Mouse (Mus musculus): ENCODE results near the gene Tmem40. TPM values are rescaled to one million over a fixed set of nuclear protein-coding genes. Genes with fewer than 3 reads are reported as not detected.

Tmem40 gene
- total RNA-seq, 2 experiments from 2014 or later = 1.7 to 10.6 TPM

DNA sequence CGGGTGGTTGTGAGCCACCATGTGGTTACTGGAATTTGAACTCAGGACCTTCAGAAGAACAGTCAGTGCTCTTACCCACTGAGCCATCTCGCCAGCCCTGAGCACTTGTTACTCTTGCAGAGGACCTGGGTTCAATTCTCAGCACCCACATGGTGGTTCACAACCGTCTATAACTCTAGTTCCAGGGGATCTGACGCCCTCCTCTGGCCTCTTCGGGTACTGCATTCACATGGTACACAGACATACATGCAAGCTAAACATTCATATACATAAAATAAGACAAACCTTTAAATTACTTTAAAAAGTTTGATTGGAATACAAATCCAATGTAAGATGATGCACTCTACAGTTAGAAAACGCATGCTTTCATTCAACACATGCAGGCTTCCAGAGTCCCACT is 10.0 kb upstream of the Tmem40 start:
- ATAC-seq (replicated peaks; ENCODE audit: low FRiP score, poor library complexity, severe bottlenecking) = no peak

DNA sequence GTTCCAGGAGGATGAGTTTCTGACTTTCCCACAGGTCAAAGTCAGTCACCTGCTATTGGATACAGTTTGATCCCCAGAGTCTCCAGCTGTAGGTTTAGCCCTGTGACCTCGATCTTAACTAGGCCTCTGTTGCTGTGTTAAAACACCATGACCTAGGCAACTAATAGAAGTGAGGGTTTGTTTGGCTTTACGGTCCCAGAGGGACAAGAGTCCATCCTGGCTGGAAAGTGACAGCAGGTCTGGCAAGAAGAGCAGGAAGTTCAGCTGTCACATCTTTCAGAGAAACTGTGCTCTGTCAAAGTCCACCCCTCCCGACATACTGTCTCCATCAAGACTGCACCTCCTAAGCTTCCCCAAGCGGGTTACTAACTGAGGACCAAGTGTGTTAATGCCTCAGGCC is 8.6 kb upstream of the Tmem40 start:
- ATAC-seq (replicated peaks; ENCODE audit: low FRiP score, poor library complexity, severe bottlenecking) = no peak

DNA sequence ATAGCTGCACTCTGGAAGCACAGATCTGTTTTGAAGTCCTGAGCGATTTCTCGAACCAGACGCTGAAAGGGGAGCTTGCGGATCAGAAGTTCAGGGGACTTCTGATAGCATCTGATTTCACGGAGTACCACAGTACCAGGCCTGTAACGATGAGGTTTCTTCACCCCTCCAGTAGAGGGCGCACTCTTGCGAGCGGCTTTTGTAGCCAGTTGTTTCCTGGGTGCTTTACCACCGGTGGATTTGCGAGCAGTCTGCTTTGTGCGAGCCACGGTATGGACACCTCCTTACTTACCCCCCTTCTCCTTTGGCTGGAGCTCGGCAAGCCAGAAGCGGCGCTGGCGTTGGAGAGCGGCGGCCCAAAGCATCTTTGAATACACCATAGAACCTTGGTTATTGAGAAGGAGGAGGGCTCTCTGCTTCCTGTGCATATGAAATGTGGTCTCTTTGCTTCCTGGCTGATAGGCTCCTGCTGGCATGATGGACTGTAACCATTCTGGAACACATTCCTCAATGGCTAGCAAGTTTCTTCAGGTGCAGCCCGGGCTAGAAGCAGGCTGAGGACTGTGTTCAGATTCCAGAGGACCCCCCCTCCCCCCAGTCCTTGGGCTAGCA is 8.0 kb upstream of the Tmem40 start:
- ATAC-seq (replicated peaks; ENCODE audit: low FRiP score, poor library complexity, severe bottlenecking) = 0 out of 2 replicates have a peak, but pooled peaks have one; percentile 21

DNA sequence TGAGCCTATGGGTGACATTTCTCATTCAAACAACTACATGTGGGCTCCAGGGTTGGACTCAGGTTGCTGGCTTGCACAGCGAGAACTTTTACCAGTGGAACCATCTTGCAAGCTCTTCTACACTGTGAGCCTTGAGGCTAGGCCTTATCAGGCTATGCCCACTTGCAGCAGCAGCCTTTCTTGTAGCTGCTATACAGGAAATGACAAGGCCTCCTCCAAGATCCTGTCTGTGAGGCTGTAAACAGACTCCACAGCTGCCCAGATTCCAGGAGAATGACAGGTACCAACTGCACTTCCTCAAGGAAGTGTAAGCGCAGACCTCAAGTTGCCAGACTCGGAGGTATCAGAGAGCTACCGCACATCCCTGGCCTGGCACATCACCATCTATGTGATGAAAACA is 6.0 kb upstream of the Tmem40 start:
- no peak for ATAC-seq (replicated peaks; ENCODE audit: low FRiP score, poor library complexity, severe bottlenecking)

DNA sequence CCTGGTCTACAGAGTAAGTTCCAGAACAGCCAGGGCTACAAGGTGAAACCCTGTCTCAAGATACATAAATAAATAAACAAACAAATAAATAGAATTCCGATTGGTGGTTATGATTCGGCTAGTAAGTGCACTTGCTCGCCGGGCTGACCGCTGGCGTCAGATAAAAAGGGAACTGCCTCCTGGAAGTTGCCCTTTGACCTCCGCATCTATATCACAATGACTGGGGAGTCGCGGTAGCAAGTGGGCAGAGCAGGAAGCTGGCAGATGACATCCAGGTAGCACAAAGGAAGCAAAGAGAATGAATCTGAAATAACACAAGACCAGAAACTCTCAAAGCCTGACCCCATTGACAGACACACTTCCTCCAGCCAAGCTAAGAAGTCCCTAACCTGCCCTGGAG is 5.1 kb upstream of the Tmem40 start:
- no peak for ATAC-seq (replicated peaks; ENCODE audit: low FRiP score, poor library complexity, severe bottlenecking)

DNA sequence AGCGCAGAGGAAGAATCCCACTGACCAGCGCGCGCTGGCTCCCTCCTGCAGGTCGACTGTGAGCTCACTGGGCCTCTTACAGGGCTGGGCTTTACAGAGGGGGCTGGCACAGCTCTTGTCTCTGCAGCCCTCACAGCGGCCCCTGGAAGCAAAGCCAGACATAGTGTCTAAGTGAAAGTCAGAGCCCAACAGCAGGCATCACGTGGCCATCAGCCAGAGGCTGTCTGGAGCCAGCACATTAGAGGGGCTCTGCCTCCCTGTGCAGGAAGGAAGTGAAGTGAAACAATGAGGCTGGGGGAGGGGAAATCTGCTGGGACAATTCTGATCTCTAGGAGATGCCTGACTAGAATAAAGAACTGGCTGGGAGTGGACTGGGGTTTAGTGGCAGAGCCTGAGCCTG is 2.0 kb upstream of the Tmem40 start:
- ATAC-seq (replicated peaks; ENCODE audit: low FRiP score, poor library complexity, severe bottlenecking) = no peak

DNA sequence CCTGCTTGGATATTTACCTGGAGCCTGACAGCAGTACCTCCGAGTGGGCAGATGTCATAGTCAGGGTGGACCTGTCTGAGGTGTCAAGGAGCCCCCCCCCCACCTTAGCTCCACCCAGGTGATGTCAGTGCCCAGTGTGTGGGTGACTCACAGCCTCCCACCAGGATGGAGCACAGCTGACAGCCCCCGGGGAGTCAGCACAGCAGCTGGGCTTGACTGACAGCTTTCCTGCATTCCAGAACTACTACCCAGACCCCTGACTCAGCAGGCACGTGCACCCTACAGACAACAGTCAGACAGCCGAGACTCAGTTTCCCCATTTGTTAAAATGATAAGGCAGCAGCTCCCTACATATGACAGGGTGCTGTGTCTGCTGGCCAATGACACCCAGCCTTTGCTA is 1.2 kb downstream of the Tmem40 start:
- no peak for ATAC-seq (replicated peaks; ENCODE audit: low FRiP score, poor library complexity, severe bottlenecking)

DNA sequence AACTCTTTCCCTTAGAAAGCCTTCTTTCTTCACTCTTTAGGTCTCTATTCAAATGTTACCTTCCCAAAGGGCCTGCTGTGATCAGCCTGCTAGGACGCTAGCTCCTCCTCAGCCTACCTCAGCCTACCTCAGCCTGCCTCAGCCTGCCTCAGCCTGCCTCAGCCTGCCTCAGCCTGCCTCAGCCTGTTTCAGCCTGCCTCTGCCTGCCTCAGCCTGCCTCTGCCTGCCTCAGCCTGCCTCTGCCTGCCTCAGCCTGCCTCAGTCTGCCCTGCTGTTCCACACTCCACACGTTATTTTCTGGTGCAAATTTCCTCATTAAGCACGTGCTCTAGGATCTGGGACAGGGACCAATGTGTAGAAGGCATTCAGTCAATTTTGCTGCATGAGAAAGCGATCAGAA is 2.1 kb downstream of the Tmem40 start:
- no peak for ATAC-seq (replicated peaks; ENCODE audit: low FRiP score, poor library complexity, severe bottlenecking)

DNA sequence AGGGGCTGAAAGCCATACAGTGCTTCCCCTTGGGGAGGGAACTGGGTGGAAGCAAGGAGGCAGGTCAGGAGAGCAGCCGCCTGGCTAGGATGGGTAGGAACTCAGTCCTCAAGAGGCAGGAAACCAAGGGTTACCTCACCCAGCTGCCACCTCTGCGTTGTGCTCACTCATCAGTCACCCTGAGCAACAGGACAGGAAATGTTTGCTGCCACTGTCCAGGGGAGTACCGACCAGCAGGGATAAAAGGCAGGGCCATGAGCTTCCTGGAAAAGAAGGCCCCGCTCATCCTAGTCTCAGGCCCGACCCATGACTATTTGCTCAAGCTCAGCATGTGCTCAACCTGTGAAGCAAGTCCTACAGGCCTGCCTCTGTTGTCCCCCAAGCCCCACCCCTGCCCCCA is 2.7 kb downstream of the Tmem40 start:
- ATAC-seq (replicated peaks; ENCODE audit: low FRiP score, poor library complexity, severe bottlenecking) = no peak

DNA sequence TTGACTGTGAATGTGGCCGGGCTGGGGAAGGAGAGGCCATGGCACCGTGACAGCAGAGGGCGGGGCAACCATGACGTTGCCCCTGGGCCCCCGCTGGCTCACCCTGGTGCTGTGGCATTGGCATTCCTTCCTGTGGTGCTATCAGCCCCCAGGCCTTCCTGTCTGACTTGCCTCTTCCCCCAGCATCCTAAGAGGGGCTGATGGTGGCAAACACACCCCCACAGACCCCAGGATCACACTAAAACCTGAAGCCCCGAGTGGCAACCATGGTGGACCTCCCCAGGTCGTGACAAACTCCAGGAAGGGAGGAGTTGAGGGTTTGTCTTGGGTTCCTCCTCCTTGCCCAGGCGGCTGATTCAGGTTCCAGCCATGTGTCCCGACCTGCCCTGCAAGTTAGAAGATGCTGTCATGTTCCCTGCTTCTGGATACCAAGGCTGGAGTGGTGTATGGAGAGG is 3.2 kb downstream of the Tmem40 start:
- ATAC-seq (replicated peaks; ENCODE audit: low FRiP score, poor library complexity, severe bottlenecking) = peak; percentile 56

DNA sequence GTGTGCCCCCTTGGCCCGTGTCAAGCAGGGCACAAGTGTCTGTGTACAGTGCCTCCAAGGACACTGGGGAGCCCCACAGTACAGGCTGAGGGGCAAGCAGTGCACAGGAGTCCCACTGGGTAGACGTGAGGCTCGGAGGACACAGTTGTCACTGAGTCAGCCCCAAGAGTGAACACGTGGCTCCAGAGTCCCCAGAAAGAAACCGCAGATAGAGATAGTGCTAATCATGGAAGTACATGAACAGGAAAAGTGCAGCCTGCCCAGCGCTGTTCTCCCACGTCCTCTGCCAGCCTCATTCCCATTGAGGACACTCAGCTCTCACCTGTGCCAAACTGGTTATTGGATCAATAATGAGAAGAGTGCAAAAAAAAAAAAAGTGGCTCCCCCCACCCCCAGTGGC is 6.7 kb downstream of the Tmem40 start:
- ATAC-seq (replicated peaks; ENCODE audit: low FRiP score, poor library complexity, severe bottlenecking) = peak; percentile 43; the same call in 1 of the 2 replicates

DNA sequence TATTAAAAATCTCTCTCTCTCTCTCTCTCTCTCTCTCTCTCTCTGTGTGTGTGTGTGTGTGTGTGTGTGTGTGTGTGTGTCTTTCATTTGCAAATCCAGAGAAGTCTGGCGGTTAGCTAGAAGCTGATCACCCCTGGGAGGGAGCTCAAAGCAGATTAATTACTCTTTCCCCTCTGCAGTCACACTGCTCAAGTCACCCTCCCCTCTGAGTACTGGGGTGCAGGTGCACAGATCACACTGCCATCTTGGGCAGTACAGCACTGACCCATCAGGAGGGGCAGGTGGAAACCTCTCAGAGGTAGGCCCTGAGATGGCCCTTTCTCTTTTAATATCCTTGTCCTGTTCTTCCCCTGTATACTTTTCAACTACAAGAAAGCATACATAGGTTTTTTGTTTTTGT is 15.9 kb downstream of the Tmem40 start:
- no peak for ATAC-seq (replicated peaks; ENCODE audit: low FRiP score, poor library complexity, severe bottlenecking)

DNA sequence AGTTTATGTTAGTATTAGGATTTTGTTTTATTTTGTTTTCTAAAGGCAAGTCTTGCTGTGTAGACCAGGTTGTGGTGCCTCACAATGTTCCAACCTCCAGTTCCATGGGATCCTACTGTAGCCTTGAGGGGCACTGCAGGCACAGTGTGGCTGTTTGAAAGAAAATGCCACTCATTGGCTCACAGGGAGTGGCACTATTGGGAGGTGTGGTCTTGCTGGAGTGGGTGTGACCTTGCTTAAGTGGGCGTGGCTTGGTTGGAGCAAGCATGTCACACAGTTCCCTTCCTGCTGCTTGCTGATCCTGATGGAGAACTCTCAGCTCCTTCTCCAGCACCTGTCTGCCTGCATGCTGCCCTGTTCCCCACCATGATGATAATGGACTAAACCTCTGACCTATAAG is 18.6 kb downstream of the Tmem40 start:
- peak; percentile 88 for ATAC-seq (replicated peaks; ENCODE audit: low FRiP score, poor library complexity, severe bottlenecking)

DNA sequence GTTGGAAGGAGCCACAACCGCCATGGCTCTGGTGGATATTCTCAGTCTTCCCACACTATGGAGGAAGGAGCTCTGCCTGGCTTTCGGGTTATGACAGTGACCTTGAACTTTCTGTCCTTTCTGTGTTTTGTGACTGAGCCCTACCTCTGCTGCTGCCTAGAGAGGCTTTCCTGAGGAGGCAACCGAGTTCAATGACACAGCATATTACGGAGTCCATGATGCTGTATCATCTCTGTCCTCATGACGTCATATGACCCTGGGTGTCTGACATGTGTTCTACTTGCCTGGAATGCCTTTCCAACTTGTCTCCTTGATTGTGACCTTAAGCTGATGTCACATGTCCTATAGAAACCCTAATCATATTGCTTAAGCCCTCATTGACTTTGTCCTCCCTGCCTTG is 23.2 kb downstream of the Tmem40 start:
- ATAC-seq (replicated peaks; ENCODE audit: low FRiP score, poor library complexity, severe bottlenecking) = no peak

DNA sequence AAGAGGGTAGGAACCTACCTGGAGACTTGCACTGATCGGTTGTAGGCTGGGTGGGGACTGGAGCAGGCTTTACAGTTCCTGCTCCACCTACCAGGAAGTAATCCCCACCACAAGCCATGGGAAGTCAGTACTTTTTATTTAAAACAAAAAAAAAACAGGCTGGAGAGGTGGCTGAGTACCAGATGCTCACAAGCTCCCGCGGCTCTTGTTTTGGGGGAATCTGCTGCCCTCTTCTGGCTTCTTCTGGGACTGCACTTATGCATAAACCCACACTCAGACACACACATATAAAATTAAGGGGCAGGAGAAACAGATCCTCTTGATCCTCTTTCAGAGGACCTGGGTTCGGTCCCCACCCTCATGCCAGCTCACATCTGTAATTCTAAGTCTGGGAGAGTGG is 27.3 kb downstream of the Tmem40 start:
- peak; percentile 56 for ATAC-seq (replicated peaks; ENCODE audit: low FRiP score, poor library complexity, severe bottlenecking)

DNA sequence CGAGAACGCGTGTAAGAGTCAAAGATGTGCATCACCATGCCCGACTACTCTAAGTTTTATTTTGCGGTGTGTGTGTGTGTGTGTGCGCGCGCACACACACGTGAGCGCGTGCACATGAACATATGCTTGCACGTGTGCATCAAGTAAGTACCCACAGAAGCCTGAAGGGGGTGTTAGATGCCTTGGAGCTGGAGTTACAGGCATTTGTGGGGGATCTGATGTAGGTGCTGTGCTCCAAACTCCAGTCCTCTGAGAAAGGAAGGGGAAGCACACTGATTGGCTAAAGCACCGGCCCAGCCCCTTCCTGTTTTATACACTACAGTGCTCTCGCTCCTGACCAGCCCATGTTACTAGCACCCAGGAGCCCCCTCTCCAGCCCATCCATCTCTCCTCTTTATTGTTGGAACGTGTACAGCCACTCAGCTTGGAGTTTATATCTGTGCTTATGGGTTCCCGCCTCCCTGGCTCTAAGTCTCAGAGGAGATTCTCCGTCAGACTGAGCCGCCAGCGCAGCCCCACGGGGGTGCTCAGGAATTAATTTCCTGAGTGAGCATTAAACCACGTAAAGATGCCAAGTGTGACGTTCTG is 29.8 kb downstream of the Tmem40 start:
- ATAC-seq (replicated peaks; ENCODE audit: low FRiP score, poor library complexity, severe bottlenecking) = no peak

DNA sequence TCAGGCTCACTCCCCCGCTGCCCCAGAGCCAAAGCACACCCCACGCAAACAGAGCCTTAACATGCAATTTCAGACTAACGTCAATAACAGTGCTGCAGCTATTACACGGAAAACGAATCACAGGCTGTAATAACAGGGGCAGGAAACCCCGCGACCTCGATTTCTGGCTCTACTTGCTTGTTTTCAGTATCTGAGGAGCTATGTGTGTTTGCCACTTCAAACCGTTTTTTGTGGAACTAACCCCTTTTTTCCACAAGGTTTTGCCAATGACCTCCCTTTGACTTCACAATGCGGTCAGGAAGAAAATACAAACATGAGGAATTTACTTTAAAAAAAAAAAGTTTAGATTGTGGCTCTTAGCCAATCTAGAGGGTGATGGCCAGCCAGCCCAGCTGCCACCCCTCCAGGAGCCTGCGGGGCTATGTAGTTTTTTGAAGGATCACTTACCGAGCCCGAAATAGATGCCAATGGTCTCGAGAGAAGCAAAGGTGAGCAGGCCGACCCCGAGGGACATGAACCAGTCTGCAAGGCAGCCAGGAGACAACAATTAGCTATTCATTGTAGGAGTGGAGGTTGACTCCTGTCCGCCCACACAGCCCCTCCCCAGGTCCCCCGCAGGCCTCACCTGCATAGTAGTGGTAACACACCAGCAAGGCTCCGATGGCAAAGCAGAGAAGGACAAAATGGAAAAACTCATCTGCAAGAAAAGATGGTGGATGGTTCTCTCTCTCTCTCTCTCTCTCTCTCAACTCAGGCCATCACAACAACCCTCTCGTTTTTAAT is 31.5 kb downstream of the Tmem40 start:
- ATAC-seq (replicated peaks; ENCODE audit: low FRiP score, poor library complexity, severe bottlenecking) = no peak

DNA sequence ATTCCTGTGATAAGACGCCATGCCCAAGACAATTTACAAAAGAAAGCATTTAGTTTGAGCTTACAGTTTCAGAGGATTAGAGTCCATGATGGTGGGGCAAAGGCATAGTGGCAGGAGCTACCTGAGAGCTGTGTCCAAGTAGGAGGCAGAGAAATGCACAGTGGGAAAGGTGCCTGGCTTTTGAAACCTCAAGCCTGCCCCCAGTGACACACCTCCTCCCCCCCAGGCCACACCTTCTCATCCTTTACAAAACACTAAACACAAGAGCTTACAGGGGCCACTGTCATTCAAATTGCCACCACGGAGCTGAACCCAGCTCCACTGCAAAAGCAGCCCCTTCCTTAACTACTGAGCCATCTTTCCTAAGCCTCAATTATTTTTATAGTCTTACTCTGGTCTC is 34.6 kb downstream of the Tmem40 start:
- ATAC-seq (replicated peaks; ENCODE audit: low FRiP score, poor library complexity, severe bottlenecking) = no peak

DNA sequence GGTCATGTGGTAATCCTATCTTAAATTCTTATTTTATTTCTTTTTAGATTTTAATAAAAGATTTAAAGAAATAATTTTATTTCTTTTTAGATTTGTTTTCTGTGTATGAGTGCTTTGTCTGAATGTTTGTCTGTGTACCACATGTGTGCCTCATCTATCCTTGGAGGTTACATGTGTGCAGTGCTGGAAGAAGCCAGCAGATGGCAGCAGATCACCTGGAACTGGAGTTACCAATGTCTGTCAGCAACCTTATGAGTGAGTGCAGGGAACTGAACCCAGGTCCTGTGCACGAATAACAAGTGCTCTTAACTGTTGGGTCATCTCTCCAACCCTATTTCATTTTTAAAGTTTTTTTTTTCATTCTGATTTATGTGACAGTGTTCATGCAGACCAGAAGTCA is 35.1 kb downstream of the Tmem40 start:
- ATAC-seq (replicated peaks; ENCODE audit: low FRiP score, poor library complexity, severe bottlenecking) = peak; percentile 78

DNA sequence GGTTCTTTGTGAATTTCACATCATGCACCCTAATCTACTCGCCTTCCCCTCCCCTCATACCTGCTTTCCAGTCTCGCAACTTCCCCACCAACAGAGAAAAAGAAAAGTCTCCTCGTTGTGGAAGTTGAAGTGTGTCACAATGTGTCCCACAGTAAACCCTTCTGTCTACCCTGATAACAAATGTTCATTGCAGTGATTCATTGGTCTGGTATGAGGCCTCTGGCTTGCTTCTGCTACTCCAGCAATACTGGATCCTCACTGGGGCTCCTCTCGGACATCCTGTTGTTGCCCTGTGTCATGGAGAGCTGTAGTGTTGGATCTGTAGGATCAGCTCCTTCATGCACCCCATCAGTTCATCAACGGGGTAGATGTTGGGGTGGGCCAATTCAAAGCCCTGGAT is 40.0 kb downstream of the Tmem40 start:
- ATAC-seq (replicated peaks; ENCODE audit: low FRiP score, poor library complexity, severe bottlenecking) = no peak
